Mouse (Mus musculus) urinary bladder, postnatal 4 days (tissue): ENCODE measurements around the gene Acsbg1.
"Not testable (repeated sequence)": the region's sequence is repeated elsewhere in the genome, so short reads cannot be mapped to it uniquely, and the experiment has no call there.

Experiments
- DNase-seq, 2 experiments: peaks; one replicate each; pipeline ENCODE4 v3.0.0; 2021 to 2022; ENCODE audit warnings: low spot score in 2 of 2

The Acsbg1 gene

DNA sequence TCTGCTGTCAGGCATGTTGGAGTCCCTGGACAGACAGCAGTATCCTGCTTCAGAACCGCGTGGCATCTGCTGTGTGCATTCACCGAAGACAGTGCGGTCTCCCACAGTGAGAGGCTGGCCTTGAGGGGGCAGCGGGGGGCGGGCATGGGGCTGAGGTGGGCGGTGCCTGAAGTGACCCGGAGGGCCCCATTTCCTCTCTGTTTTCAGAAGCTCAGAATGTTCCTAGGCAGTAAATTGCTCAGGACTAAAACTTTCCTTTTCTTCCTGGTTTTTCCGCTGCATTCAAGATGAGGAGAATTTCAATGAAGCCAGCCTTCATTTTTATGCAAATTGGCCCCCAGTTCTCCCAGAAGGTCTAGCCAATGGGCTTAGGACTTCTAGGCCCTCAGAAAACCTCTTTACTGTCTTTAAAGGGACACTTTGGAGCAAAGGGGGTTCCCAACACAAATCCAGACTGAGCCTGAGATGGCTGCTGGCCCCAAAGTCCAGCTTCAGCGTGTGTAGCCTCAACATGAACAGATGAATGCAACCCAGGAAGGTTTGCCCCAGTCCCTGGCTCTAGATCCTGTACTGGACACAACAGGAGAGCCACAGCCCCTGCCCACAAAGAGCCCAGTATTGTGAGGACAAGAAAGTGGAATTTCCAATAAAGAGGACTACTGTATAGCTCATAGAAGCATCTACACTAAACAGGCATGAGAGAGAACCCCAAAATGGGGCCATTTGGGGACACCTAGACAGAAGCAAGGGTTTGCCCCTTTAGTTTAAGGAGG, at the start of gene Acsbg1:
Gene Acsbg1 (minus strand): TSS at position 266 of the 773 bp plus-strand sequence.
- DNase-seq = no peak

DNA sequence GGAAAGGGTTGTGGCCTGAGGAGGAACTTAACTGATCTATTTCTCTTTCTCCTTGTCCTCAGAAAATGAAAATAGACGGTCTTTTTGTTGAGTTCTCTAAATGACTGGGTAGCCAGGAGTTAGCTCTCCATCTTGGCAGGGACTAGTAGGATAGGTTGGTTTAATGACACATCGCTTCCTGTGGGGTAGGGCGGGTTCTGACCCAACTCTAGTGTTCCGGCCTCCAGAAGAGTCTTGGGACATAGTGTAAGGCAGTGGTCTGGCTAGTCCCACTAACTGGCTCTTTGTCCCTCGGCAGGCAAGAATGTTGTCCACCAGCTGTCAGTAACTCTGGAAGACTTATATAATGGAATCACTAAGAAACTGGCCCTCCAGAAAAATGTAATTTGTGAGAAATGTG, 46.4 kb upstream of the Acsbg1 start:
- no peak for DNase-seq

DNA sequence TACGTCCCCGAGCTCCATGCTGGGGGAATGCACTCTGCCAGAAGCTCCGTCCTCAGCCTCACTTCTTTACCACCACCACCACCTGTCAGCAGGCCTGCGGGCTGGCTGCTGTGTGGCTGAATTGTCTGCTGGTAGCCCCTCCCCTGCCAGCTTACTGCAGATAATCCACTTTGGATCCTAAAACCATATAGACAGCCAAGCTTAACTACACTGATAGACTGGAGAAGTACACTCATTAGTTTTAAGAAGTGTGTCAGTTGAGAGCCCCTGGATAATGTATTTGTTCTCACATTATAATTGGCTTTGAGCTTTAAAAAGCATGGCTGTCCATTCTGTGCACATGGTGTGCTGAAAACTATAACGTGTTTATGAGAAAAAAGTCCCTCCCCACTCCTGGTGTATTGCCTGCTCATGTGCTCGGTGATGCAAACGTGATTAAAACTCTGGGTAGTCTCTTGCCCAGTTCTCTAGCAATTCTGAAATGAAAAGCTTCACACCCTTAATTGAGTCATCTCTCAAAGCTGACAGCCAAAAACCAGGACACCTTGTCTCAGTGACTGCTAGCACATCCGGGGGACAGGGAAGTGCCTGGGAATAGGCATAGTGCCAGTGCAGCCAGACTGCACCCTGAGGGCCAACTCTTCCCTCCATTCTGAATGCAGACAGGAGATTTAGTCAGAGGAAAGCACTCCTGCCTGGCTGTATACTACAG, 45.8 kb upstream of the Acsbg1 start:
- DNase-seq = no peak

DNA sequence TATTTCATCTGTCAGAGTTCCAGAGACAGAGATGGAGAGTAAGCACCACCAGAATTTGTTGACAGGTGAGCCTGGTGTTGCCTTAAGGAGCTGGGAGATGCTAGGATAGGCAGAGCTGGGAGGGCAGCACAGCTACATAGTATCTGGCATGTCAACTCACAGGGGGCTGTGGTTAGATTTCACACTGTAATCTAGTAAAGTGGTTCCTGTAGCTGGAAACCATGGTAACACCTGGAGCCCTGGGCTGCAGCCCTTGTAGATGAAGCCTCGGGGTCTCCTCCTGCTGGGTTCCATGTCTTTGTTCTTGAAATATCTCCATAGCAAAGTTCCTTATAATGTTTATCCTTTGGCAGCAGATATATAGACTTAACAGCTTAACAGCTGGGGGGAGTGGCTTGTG, 43.9 kb upstream of the Acsbg1 start:
- no peak for DNase-seq

DNA sequence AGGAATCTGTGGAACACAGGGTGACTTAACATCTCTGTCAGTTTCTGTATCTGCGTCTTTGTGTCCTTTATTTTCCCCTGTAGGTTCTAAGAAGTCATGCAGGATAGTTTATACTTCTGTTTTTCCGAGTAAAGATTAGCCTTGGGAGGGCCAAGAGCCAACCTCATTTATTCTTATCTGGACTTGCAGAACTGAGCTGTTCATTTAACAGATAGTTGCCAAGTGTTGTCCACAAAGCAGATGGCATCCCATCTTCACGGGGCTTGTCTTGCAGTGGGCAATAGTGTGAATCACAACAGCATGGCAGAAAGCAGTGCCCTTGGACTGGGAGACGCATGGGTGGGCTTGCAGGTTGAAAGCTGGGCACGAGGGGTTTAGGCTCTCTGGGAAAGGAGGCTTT, 42.7 kb upstream of the Acsbg1 start:
- DNase-seq = no peak

DNA sequence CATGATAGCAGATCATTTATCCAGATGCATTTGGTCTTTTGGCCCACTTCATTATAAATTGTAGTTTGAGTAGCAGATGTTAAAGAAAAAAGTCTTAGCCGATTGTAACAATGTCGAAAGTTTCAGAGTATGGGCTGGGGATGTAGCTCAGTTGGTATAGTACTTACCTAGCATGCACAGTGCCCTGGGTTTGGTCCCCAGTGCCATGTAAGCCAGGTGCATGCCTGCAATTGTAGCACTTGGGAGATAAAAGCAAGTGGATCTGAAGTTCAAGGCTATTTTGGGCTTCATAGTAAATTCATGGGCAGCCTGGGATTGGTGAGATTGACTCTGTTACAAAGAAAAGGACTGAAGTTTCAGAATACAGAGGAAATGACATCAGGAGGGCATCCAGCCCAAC, 40.9 kb upstream of the Acsbg1 start:
- DNase-seq = no peak

DNA sequence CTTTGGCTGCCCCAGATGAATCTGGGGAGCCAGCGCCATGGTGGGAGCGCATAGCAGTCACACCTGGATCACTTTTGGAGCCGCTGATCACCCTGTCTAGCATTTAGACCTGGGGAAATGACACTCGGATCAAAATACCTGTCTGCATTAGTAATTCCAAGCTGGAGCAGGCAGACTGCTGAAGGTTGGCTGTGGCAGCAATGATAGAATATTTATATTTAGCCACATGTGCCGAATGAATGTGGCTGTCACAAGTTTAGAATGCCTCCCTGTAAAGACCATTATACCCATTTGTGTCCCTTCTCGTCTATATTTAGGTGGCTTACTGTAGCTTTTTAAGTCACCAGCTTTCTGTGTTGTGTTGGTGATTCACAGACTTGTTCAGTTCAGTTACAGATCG, 39.1 kb upstream of the Acsbg1 start:
- DNase-seq = no peak

DNA sequence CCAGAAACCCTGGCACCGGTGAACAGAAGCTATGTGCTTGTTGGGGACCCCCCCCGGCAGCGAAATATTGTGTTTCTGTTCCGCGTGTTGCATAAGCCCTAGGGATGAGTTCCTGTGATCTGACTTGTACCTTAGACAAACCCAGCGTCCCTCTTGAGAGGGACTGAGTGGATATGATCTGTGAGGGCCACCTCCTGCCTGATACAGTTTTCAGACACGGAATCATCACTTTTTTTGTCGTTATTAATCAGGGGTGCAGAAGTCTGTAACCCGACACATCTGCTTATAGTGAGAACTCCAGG, 38.5 kb upstream of the Acsbg1 start:
- DNase-seq = no peak

DNA sequence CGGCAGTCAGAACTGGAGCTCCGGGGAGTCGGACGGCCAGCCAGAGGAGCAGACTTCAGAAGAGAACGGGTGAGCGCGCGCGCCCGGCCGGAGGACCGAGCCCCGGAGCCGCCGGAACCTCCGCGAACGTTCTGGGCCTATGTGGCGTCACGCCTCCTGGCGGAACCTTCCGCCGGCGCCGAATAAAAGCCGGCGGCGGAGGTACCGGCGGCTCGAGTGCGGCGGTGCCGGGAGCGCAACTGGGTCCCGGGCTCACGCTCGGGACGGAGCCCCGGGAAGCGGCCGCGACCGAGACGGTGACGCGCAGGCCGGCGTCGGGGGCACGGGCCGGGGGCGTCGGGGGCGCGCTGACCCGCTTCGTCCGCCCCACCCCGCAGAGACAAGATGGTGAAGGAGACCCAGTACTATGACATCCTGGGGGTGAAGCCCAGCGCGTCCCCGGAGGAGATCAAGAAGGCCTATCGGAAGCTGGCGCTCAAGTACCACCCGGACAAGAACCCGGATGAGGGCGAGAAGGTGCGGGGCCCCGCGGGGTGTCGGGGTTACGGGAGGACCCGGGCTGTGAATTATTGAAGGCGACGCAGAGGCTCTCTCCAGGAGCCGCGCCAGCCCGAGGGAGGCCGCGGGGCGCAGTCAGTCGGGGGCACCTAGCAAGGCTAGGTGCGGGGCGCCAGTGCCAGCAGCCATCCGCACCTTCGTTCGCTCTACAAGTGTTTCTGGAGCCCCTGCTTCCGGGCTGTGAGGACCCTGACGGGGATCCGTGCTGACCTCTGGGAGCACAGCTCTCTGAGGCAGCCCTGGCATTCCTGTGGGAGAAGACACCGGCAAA, 37.9 kb upstream of the Acsbg1 start:
- DNase-seq = peak; percentile 78 to 82

DNA sequence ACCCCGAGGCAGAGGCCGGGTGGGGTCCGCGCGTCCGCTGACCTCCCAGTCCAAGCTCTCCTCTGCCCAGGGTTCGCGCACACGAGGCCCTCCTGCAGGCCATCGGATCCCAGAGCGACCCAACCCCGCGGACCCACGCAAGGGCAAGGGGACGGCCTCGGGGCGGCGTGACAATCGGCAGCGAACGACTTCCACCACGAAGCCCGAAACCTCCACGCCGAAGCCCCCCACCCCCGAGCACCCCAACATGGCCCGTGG, 37.3 kb upstream of the Acsbg1 start:
- no peak for DNase-seq

DNA sequence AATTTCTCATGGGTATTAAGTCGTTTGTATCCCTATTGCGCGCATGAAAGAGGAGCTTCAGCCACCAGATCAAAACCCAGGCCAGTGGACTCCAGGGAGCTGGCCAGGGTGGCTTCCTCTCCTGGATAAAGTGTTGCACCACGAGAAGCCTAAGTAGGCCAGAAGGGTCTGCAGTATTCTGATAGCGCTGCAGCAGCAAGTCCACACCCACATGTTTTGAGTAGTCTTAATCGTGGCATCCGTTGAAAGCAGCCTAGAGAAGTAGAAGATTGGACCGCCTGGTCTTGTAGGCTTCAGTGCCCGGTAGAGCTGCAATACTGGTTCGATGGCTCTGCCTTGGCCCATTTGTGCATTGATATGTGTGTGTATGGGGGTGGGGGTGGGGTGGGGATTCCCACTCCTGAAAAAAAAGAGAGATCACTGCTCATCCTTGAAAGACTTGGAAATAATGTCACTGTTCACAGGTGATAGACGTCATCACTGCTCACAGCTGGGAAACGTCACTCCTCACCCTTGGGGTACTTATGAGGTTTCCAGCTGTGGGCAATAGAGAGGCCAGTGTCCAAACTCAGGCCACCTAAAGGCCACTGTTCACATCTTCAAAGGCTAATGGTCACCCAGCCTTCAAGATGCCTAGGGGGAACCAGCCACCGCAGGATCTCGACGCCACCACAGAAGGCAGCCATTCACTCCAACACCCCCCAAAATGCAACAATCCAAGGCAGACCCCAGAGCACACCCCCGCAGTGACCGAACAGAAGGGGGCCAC, 36.8 kb upstream of the Acsbg1 start, which contains the start of gene Dnaja4:
Gene Dnaja4 (plus strand): TSS at position 556 of the 769 bp plus-strand sequence.
- DNase-seq = no peak

DNA sequence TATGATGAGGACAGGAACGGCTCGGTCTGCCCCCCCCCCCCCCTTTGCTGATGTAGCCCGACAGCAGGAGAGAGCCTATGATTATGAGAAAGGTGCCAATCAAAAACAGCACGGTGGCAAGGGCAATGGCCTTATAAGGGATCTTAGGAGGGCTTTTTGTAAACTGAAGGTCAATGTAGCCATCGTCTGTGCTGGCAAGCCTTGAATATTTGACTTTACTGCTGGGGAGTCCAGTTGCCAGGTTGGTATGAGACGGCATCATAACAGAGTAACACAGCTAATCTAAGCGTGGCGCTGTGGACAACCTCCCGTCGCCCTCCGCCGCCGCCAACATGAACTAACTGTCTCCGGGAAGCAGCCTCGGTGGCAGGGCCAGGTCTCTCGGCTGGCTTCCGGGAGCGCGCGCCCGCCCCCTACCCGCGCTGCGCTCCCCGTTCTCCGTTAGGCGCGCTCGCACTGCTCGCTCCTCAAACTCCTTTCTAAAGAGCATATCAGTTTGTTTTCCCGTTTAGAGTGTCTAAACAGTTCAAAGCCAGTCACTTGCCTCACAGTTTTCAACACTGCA, 29.7 kb upstream of the Acsbg1 start:
- not testable (repeated sequence) for DNase-seq

DNA sequence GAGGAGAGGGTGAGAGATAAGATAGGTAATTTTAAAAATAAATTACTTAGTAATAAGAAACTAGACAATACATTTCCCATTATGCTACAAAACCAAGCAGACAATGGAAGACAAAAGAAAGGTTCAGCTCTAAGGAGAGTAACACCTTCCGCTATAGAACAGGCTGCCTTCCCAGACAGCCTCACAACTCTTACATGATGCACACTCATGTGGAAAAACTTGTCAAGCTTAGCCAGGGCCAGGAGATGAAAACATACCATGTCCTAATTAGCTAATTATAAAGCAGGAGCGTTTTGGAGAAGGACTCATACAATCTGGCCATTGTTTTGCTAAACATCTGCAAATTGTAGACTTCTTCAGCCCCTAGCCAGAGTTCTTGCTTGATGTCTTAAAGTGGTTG, 29.0 kb upstream of the Acsbg1 start:
- not testable (repeated sequence) for DNase-seq

DNA sequence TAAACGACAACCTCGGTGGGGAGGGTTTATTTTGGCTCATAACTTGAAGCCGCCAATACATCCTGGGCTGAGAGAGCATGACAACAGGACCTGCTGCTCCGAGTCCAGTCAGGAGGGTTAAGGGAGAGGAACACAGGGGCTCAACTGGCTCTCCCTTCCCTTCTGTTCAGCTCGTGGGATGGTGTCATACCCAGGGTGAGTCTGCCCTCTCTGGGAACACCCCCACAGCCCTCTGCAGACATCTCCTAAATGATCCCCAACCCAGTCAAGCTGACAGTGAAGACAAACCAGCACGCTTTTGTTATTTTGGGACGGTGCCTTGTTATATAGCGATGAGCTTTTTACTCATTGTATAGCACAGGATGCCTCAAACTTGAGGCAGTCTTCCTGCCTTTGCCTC, 27.8 kb upstream of the Acsbg1 start:
- no peak for DNase-seq

DNA sequence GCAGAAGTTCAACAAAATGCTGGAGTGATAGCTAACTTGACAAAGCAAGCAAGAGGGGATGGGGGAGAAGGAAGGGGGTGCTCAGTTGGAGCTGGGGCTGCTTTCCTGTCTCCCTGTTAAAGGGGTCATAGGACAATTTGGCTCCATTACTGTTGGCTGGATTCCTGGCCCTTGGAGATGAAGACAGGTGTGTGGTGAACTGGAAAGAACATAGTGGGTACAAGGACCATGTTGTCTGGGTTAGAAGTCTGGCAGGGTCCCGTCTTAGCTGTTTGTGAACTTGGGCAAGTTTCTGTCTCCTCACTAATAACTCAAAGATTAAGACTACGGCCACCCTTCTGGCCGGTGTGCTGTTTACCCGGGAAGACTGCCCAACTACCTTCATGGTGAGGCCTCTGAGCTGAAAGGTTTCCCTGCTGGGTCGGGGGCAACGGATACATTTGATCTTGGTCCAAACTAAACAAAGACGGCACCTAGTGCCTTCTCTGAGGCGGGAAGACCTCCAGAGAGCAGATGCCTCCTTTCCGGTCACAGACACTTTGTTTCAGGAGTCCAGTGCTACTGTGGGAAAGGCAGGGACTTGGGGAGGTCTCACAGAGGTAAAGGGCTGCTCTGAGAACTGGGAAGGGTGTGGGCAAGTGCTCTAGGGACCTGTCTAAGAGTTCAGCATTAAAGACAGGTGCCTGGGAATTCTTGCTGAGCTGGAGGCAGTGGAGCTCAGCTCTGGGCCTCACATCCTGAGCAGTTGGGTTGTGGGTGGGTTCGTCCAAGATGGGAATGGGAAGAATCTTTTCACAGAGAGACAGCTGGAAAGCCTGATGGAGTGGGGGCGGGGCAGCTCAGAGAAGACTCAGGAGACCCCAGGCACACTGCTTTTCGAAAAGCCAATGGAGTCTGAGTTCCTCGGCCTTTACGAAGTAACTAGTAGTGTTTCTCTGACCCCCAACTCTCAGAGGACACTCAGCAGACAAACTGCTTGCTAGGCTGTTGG, 25.9 kb upstream of the Acsbg1 start:
- DNase-seq = no peak

DNA sequence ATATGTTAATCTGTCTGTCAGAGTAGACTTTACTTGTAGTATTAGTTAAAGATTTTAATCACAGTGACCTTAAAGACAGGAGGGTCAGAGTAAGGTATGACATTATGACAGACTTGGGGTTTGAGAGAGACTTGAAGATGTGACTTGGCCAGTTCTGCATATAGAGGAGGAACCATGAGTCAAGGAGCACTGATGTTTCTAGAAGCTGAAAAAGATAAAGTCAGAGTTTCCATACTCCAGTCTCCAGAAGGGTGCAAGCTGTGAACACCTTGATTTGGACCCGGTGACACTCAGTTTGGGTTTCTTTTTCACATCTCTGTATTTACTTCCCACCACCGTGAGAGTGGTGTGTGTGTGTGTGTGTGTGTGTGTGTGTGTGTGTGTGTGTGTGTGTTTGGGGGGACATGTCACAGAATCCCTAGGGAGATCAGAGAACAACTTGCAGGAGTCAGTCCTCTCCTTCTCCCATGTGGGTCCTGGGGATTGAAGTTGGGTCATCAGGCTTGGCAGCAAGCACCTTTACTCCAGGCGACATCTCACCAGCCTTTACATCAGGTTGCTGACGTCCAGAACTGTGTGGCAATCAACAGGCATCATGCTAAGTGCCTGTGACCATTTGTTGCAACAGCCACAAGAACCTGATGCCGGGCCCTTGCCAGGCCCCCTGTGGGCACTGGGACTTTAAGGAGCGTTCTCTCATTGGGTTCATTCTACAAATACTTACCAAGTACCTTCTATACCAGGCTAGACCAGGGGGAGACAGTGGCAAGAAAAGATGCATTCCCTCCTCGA, 22.3 kb upstream of the Acsbg1 start:
- no peak for DNase-seq

DNA sequence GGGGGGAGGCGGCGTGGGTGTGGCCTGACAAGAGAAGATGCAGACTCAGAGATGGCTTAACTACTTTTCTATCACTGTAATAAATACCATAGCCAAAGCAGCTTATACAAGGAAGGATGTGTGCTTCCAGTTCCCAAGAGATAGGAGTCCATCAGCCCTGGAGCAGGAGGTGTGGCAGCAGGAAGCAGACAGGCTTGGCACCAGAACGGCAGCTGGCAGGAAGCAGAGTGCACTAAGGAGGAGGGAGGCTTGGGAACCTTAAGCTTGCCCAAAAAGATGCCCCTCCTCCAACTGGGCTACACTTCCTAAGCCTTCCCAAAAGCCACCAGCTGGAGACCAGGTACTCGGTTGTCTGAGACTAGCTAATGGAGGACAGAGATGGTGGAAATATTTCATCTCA, 21.2 kb upstream of the Acsbg1 start:
- no peak for DNase-seq

DNA sequence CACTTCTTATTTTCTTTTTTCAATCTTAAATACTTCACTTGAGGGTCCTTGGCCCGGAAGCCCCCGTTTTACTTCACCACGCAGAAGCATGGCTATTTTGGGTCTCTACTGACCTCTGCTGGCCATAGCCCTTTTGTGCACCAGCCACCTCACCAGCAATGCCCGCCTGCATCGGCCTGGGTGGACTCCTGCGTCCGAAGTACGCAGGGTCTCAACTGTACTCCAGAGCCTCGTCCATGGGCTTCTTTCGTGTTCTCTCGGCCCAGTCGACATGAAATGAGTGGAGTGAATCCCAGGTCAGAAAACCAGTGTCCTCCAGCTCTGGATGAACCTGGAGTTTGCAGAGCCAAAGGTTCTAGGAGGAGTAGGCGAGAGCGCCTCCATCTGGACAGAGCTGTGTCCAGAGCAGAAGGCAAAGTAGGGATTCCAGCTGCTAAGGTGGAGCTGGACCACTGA, 14.9 kb upstream of the Acsbg1 start:
- DNase-seq = peak; percentile 62 to 75

DNA sequence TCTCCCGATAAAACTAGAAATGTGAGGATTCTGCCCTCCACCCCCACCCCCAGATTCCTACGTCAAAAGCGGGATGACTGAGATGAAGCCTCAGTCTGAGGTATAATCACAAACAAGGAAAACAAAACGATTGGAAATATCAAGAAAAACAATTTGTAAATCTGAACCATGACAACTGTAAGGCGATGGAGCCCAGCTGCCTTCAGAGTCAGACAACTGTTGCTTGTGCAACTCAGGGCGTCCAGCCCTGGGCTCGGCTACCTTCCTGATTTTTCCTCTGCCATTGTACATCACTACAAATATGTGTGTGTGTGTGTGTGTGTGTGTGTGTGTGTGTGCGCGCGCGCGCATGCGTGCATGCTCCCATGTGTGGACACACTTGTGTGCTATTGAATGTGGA, 12.2 kb upstream of the Acsbg1 start:
- no peak for DNase-seq

DNA sequence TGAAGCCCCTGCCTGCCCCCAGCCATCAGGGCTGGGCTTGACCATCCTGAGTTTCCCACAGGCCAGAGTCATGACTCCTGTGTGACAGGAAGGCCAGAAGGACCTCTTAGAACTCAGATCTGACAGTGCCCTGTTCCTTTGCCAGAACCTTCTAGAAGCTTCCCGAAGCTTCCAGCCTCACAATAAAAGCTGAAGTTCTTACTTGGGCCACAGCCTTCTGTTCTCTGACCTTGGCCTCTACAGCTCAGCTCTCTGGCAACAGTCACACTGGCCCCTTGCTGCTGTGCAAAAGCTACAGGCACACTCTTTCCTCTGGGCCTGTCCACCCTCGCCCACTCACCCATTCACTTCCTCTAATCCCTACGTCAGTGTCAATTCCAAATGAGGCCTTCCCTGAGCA, 10.3 kb upstream of the Acsbg1 start:
- no peak for DNase-seq
